Mouse (Mus musculus): ENCODE measurements around the gene Anks6. TPM values are rescaled to one million over a fixed set of nuclear protein-coding genes. Genes with fewer than 3 reads are reported as not detected.
A peak's percentile ranks its signal among the peaks of the same experiment; 100 is the strongest.

Anks6 gene
- polyA plus RNA-seq, 1 experiment from 2014 or later = 5.1 TPM

DNA sequence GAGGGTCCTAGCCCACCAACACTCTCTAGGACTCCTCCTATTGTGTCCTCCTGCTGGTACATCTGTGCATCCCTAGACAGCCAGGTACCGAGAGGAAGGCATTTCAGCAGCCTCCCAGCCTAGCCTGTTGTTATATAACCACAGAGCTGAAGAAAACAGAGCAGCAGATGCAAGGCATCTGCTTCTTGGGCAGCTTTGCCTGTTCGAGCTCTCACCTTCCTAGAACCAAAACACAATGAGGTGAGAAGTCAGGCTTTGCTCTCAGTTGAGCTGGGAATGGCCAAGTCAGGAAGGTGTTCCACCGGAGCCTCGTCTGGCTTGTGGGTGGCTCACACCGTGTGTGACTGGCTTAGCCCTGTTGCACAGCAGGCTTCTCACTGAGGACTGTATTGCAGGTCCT, 74.3 kb downstream of the Anks6 start:
- 81% methylated on average over 5 of the region's 5 CpGs for WGBS
- Histone ChIP-seq H3K27ac (replicated peaks) (no peak overlapping the region), H3K4me2 (no peak overlapping the region), H3K4me3 (no peak overlapping the region), H3K27me3 (no peaks in the 10 kb centered on the region), H3K4me1 (replicated peaks) (peaks cover 22% of the 10 kb centered on the region), H3K9ac (no peak overlapping the region), H3K36me3 (no peaks in the 10 kb centered on the region), H3K9me3 (no peaks in the 10 kb centered on the region)
- no peak for ATAC-seq (ENCODE audit: low FRiP score, low read depth)

DNA sequence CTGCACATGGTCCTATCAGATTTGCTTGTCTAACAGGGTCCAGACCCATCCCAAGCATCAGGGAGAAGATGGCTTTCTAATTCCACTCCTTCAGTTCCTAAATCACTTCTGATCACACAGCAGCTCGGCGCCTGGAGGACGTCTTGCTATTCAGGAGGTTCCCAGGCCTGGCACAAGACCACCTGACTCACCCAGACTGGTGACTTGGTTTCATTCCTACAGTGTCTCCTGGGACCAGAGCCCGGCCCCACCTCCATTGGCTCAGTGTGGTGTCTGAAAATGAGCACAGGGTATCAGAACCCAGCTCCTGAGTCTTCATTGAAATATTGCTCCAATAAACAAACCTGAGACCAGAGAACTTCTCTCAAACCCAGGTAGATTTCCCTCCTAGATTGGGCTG, 75.1 kb downstream of the Anks6 start:
- 82% methylated on average over 4 of the region's 4 CpGs for WGBS
- Histone ChIP-seq H3K36me3 (no peaks in the 10 kb centered on the region), H3K4me2 (no peak overlapping the region), H3K4me3 (no peak overlapping the region), H3K27me3 (no peaks in the 10 kb centered on the region), H3K9ac (no peak overlapping the region), H3K9me3 (no peaks in the 10 kb centered on the region), H3K4me1 (replicated peaks) (peaks cover 26% of the 10 kb centered on the region), H3K27ac (replicated peaks) (no peak overlapping the region)
- no peak for ATAC-seq (ENCODE audit: low FRiP score, low read depth)

DNA sequence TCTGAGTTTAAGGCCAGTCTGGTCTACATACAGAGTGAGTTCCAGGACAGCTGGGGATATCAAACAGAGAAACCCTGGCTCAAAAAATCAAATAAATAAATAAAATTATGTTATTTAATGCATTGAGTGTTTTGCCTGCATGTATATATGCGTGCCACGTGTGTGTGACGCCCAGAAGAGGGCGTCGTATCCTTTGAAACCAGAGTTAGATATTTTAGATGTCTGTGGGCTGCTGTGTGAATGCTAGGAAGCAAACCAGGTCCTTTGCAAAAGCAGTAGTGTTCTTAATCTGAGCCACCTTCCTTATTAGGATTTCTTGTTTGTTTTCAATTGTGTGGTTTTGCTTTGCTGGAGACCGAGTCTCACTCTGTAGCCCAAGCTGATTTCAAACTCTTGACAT, 78.9 kb downstream of the Anks6 start:
- Histone ChIP-seq H3K36me3 (no peaks in the 10 kb centered on the region), H3K4me1 (replicated peaks) (peaks cover 24% of the 10 kb centered on the region), H3K4me2 (no peak overlapping the region), H3K4me3 (no peak overlapping the region), H3K9me3 (no peaks in the 10 kb centered on the region), H3K27me3 (no peaks in the 10 kb centered on the region), H3K27ac (replicated peaks) (no peak overlapping the region), H3K9ac (no peak overlapping the region)
- WGBS = 88% methylated on average over 6 of the region's 6 CpGs
- ATAC-seq (ENCODE audit: low FRiP score, low read depth) = no peak

DNA sequence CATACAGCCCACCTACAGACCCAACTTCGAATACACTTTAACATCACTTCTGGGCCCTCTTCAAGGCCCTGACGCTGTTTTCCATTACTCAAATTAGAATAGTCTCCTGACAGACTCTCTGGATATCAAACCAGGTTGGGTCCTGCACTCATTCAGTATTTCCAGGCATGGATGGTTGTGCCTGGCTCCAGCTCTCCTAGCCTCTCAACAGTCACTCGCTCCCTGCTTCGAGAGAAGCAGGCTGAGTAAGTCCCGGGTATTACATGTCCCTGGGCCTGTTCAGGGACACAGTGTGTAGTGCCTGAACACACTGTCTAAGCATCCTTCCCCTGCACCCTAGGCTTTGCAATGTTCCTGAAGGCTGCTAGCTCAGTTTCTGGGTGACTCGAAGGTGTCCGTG, 80.1 kb downstream of the Anks6 start:
- H3K27me3 ChIP-seq = no peaks in the 10 kb centered on the region

DNA sequence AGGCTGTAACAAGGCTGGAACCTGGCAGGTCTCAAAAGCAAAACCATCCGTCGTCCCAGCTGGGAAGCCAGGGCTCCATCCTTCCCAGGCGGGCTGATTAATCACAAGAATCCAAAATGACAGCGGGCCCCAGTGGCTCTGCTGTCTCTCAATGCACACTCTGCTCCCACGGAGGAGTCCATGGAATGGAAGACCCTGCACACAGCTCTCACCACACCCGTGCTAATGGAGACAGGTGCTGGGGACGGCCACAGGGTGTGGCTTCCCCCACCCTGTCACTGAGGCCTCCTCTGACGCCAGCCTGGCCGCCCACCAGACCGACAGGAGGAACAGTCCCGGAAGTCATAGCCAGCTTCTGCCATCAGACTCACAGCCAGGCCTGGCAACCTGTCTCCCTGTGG, 80.6 kb downstream of the Anks6 start:
- Histone ChIP-seq H3K9me3 (no peaks in the 10 kb centered on the region), H3K36me3 (no peaks in the 10 kb centered on the region), H3K27ac (replicated peaks) (peak overlapping the region; percentile 55; the same call in 1 of the 2 replicates), H3K9ac (no peak overlapping the region), H3K4me2 (no peak overlapping the region), H3K27me3 (no peaks in the 10 kb centered on the region), H3K4me1 (replicated peaks) (peaks cover 19% of the 10 kb centered on the region), H3K4me3 (no peak overlapping the region)
- no peak for ATAC-seq (ENCODE audit: low FRiP score, low read depth)
- WGBS = 62% methylated on average over 11 of the region's 11 CpGs

More for the DNA sequence above, 80.1 kb downstream of the Anks6 start:
- no peak overlapping the region for H3K9ac ChIP-seq
- ATAC-seq (ENCODE audit: low FRiP score, low read depth) = no peak
- WGBS = 91% methylated on average over 7 of the region's 7 CpGs
- no peak overlapping the region for H3K27ac ChIP-seq (replicated peaks)
- H3K4me2 ChIP-seq = no peak overlapping the region
- H3K36me3 ChIP-seq = no peaks in the 10 kb centered on the region
- no peaks in the 10 kb centered on the region for H3K9me3 ChIP-seq
- H3K4me1 ChIP-seq (replicated peaks) = peaks cover 24% of the 10 kb centered on the region
- H3K4me3 ChIP-seq = no peak overlapping the region

DNA sequence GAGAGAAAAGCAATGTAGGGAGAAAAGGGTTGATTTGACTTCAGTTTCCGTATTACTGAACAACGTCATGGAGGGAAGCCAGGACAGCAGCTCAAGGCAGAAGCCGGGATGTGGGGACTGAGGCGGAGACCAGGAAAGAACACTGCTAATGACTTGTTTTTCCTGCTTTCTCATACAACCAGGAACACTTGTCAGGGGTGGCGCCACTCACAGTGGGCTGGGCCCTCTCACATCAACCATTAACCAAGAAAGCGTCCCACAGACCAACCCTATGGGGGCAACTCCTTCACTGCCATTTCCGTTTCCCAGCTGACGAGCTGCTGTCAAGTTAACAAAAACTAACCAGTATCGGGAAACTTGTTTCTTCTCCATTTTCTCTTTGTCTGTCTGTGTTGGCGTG, 83.9 kb downstream of the Anks6 start:
- no peaks in the 10 kb centered on the region for H3K27me3 ChIP-seq
- H3K4me3 ChIP-seq = no peak overlapping the region
- peaks cover 14% of the 10 kb centered on the region for H3K4me1 ChIP-seq (replicated peaks)
- no peak overlapping the region for H3K9ac ChIP-seq
- no peak overlapping the region for H3K4me2 ChIP-seq
- H3K36me3 ChIP-seq = no peaks in the 10 kb centered on the region
- H3K9me3 ChIP-seq = no peaks in the 10 kb centered on the region
- no peak overlapping the region for H3K27ac ChIP-seq (replicated peaks)
- no peak for ATAC-seq (ENCODE audit: low FRiP score, low read depth)
- WGBS = 83% methylated on average over 10 of the region's 10 CpGs

DNA sequence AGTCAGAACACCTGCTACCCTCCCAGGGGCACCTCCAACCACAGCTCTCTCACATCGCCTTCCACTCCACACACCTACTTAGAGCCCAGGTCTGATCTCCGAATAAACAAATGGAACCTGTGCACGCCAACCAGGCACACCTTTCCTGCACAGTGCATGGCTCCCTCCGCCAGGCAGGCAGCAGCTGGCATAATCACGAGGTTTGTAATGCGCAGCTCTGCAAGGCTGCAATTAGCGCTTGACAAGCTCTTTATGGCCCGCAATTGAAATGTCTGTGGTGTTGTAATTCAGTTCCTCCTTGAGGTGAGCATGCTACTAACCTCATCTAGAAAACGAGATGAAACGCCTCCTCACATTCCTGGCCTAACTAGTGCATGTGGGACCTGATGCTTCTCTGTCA, 89.2 kb downstream of the Anks6 start:
- Histone ChIP-seq H3K4me1 (replicated peaks) (peaks cover 2% of the 10 kb centered on the region; the same call in 1 of the 2 replicates), H3K4me2 (no peak overlapping the region), H3K27ac (replicated peaks) (no peak overlapping the region), H3K36me3 (no peaks in the 10 kb centered on the region), H3K9ac (no peak overlapping the region), H3K9me3 (no peaks in the 10 kb centered on the region), H3K4me3 (no peak overlapping the region), H3K27me3 (no peaks in the 10 kb centered on the region)
- WGBS = 79% methylated on average over 10 of the region's 10 CpGs
- no peak for ATAC-seq (ENCODE audit: low FRiP score, low read depth)

DNA sequence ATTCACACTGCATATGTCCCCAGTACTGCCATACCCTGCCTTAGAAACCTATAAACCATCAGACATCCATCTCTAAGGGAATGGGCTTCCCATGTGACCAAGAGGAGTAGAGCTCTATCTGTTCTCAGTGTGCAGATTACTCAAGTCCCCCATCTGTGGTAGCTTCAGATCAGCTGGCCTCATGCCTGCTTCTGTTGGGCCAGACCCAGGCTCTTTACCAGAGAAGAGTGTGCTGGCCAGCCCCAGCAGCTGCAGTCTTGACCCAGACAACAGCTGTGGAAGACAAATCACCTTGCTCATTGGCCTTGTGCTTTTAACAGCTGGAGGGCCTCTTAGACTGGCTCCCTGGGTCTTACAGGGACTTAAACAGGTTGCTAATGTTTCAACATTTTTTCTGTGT, 90.7 kb downstream of the Anks6 start:
- Histone ChIP-seq H3K4me3 (no peak overlapping the region), H3K9ac (no peak overlapping the region), H3K27ac (replicated peaks) (no peak overlapping the region), H3K4me2 (no peak overlapping the region), H3K36me3 (no peaks in the 10 kb centered on the region), H3K9me3 (no peaks in the 10 kb centered on the region), H3K4me1 (replicated peaks) (peaks cover 2% of the 10 kb centered on the region; the same call in 1 of the 2 replicates), H3K27me3 (no peaks in the 10 kb centered on the region)
- ATAC-seq (ENCODE audit: low FRiP score, low read depth) = peak; percentile 33; the same call in 1 of the 2 replicates

Other genes with a start within 250 kb of the Anks6 start
- 14.7 and 17.2 TPM in 2 replicates for gene Gabbr2, start 65.6 kb downstream of the Anks6 start, polyA plus RNA-seq (2015; fragmentation: Nextera tagmentation; extraction: Ambion mirVana)
- gene Galnt12, start 34.5 kb upstream of the Anks6 start, polyA plus RNA-seq (2015; fragmentation: Nextera tagmentation; extraction: Ambion mirVana) = 1.0 and 1.5 TPM in 2 replicates
- 4.4 and 4.9 TPM in 2 replicates for gene Col15a1, start 150.7 kb upstream of the Anks6 start, polyA plus RNA-seq (2015; fragmentation: Nextera tagmentation; extraction: Ambion mirVana)